Mouse (Mus musculus) Patski (cell line): ENCODE measurements around the gene Cnep1r1. TPM values are rescaled to one million over a fixed set of nuclear protein-coding genes. Genes with fewer than 3 reads are reported as not detected.

ENCODE experiments used
- ATAC-seq: fragments of 100-300 bp; one replicate; pipeline ENCODE4 v1.8.0; 2021
- CTCF ChIA-PET: fragments of 350-600 bp; sonication (Branson Sonifier 250); formaldehyde crosslinking; loops from one replicate; lab custom pipeline; 2022; ENCODE audit warnings: inconsistent platforms; lab: Charles Lee
- POLR2A ChIA-PET: fragments of 350-600 bp; sonication (Branson Sonifier 250); formaldehyde crosslinking; loops from one replicate; lab custom pipeline; 2022; ENCODE audit warnings: antibody characterized with exemption, inconsistent platforms; lab: Charles Lee
- DNase-seq: peaks from one replicate; pipeline ENCODE4 v3.0.0-alpha.2; 2011; ENCODE audit warnings: low read depth, low spot score
- H3K27me3 ChIP-seq: fragments of 371-371 bp; one replicate; pipeline ENCODE4 v1.5.1; 2021
- CTCF ChIP-seq: fragments of 100-300 bp; IDR thresholded peaks from one replicate; pipeline ENCODE4 v1.5.1; 2021
- in situ Hi-C: fragments of 300-500 bp; cut with MboI; formaldehyde crosslinking; loops from 3 replicates; pipeline ENCODE4 v1.11.1; 2018; ENCODE audit warnings: low pct_unique_long_range_greater_than_20kb, mixed read lengths
- polyA plus RNA-seq: library from polyadenylated mRNA; unstranded; gene quantifications from one replicate; pipeline ENCODE4 v1.2.3, GENCODE M21; 2021

Cnep1r1 gene
- polyA plus RNA-seq, 1 experiment from 2014 or later, result 47.1 TPM

DNA sequence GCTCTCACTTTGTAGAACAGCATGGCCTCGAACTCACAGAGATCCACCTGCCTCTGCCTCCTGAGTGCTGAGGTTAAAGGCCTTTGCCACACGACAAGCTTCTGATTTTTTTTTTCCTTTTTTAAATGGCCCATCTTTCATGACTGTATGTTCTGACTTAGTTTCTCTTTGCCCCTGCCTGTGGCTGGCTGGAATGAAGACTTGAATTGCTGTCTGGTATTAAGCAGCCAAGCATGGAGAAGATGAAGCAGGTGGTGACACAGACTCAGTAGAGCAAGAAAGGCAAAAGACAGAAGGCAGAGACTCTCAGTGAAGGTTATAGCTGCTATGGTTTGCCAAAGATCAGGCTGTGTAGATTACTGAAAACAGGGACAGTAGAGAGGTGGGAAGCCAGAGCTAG lies 64.6 kb downstream of the Cnep1r1 start:
- ChIA-PET POLR2A (no interaction called here), CTCF (no interaction called here)
- DNase-seq (no peak), ATAC-seq (no peak)
- TF ChIP-seq CTCF, result no peak
- in situ Hi-C loops, result no loop called here
- H3K27me3 ChIP-seq, result no peaks in the 10 kb centered on the region

Other genes starting within 250 kb of the Cnep1r1 start
- gene Zfp423, start 159.2 kb upstream of the Cnep1r1 start, polyA plus RNA-seq, result 0.01 TPM
- gene Heatr3, start 19.1 kb downstream of the Cnep1r1 start, polyA plus RNA-seq, result 49.3 TPM
- gene Tent4b, start 80.4 kb downstream of the Cnep1r1 start, polyA plus RNA-seq, result 25.1 TPM
- 0.60 TPM for gene Adcy7, start 153.6 kb downstream of the Cnep1r1 start, polyA plus RNA-seq
- gene Brd7, start 243.4 kb downstream of the Cnep1r1 start, polyA plus RNA-seq, result 84.6 TPM